Mouse (Mus musculus) CH12.LX (cell line): ENCODE results near the gene Pheta1.

Experiments
- CTCF ChIP-seq, 2 experiments: IDR thresholded peaks in 1 of 2; conservative IDR thresholded peaks in 1 of 2; 2 replicates each; pipeline ENCODE4 v1.5.1; 2011 to 2012; ENCODE audit warnings: low read depth in 2 of 2, low read length in 2 of 2, improper control_type of control experiment in 1 of 2, inconsistent platforms in 1 of 2, mild to moderate bottlenecking in 1 of 2, moderate library complexity in 1 of 2
- POLR2A ChIP-seq: IDR thresholded peaks from 2 replicates; pipeline ENCODE4 v1.6.1; 2011; ENCODE audit warnings: low read depth, mild to moderate bottlenecking, improper control_type of control experiment, low read length
- SMC3 ChIP-seq: IDR thresholded peaks from 2 replicates; pipeline ENCODE4 v1.6.1; 2011; ENCODE audit warnings: low read depth, low read length, improper control_type of control experiment
- USF1 ChIP-seq: IDR thresholded peaks from 2 replicates; pipeline ENCODE4 v1.6.1; 2014; ENCODE audit warnings: low read depth, mild to moderate bottlenecking, inconsistent platforms, low read length, improper control_type of control experiment
- ZKSCAN1 ChIP-seq: IDR thresholded peaks from 2 replicates; pipeline ENCODE4 v1.6.1; 2012; ENCODE audit warnings: low read depth, inconsistent platforms, low read length, improper control_type of control experiment, borderline replicate concordance

DNA sequence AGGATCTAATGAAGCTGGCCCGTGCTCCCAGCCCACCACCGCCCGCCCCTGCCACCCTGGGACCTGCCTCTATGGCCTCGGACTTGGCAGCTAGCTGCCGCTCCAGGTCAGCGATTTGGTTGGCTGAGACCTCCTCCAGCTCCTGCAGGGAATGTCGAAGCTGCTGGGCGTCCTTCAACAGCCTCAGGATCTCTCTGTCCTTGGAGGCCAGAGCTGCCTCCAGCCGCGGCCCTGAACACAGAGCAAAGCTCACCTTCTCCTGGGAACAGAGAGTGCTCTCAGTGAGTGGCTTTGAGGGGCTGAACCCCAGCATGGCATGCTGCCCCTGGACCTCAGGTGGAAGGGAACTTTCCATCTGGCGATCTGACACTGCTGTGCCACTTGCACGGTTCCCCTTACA lies 28.1 kb downstream of the Pheta1 start:
- TF ChIP-seq SMC3 (no peak), USF1 (no peak), POLR2A (no peak), CTCF (conservative IDR thresholded peaks at IDR 0.05 in 1 of 2, IDR thresholded peaks at IDR 0.05 in 1 of 2; ENCODE audit: low read depth in 2 of 2, low read length in 2 of 2) (no peak), ZKSCAN1 (no peak)
